Mouse (Mus musculus) embryonic facial prominence, embryonic 14.5 days (tissue): ENCODE data around the gene Rps6kb2. TPM values are rescaled to one million over a fixed set of nuclear protein-coding genes. Genes with fewer than 3 reads are reported as not detected.

ENCODE experiments used
- ATAC-seq: fragments of 200-750 bp; cut with Nextera tagmentation; 2 replicates; pipeline ENCODE4 v1.8.0; 2017; ENCODE audit warnings: low read depth, moderate number of reproducible peaks, moderate TSS enrichment
- DNase-seq: peaks from one replicate; pipeline ENCODE4 v3.0.0-alpha.2; 2015; ENCODE audit warnings: low spot score
- H3K27ac ChIP-seq: fragments of 300-500 bp; sonication (generic); replicated peaks from 2 replicates; pipeline ENCODE4 v1.5.1; 2014; ENCODE audit warnings: low read depth, mild to moderate bottlenecking, low read length, moderate library complexity
- H3K27me3 ChIP-seq: fragments of 300-500 bp; sonication (generic); replicated peaks from 2 replicates; pipeline ENCODE4 v1.6.1; 2014; ENCODE audit warnings: low read length; ENCODE audit not compliant: control insufficient read depth, insufficient read depth
- H3K36me3 ChIP-seq: fragments of 300-500 bp; sonication (generic); 2 replicates; pipeline ENCODE4 v1.6.1; 2014; ENCODE audit warnings: low read length, mixed read lengths; ENCODE audit not compliant: control insufficient read depth, insufficient read depth
- H3K4me1 ChIP-seq: fragments of 300-500 bp; sonication (generic); 2 replicates; pipeline ENCODE4 v1.6.1; 2014; ENCODE audit warnings: antibody characterized with exemption, low read length; ENCODE audit not compliant: control insufficient read depth, insufficient read depth
- H3K4me2 ChIP-seq: fragments of 300-500 bp; sonication (generic); 2 replicates; pipeline ENCODE4 v1.6.1; 2014; ENCODE audit warnings: low read depth, mild to moderate bottlenecking, low read length, moderate library complexity, mixed read lengths
- H3K4me3 ChIP-seq: fragments of 300-500 bp; sonication (generic); 2 replicates; pipeline ENCODE4 v1.5.1; 2014; ENCODE audit warnings: low read depth, mild to moderate bottlenecking, low read length
- H3K9ac ChIP-seq: fragments of 300-500 bp; sonication (generic); 2 replicates; pipeline ENCODE4 v1.6.1; 2014; ENCODE audit warnings: low read depth, mild to moderate bottlenecking, low read length, moderate library complexity, mixed read lengths
- H3K9me3 ChIP-seq: fragments of 300-500 bp; sonication (generic); 2 replicates; pipeline ENCODE4 v1.6.1; 2016; ENCODE audit warnings: low read length; ENCODE audit not compliant: control insufficient read depth
- WGBS: fragments of 180-500 bp; shearing (Covaris S2); extraction: QIAGEN DNeasy Blood & Tissue Kit; methylation state at CpG from one replicate; pipeline ENCODE4 v1.1.7; 2014; 5-methylcytosine and 5-hydroxymethylcytosine counted together
- polyA plus RNA-seq: library from polyadenylated mRNA; unstranded; fragments of >200 nt; fragmentation: Nextera tagmentation; extraction: Ambion mirVana; gene quantifications from 2 replicates; pipeline ENCODE4 v1.2.1, GENCODE M21; 2014

The Rps6kb2 gene
- polyA plus RNA-seq, 1 experiment from 2014 or later = 34.1 TPM

DNA sequence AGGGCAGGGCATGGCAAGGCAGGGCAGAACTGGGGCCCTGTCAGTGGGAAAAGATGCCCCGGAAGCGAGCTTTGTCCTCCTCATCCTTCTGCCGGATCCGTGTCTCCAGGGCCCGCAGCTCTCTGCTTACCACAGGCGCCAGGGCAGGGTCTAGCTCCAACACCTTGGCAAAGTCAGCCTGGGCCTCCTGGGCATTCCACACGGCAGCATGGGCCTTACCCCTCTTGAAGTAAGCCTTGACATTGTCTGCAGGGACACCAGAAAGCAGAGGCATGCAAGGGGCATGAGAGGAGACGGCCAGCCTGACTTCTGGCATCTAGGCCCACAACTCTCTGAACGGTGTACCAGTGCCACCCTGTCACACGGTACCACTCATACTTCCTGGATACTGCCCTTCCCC lies 48.6 kb downstream of the Rps6kb2 start:
- H3K4me1 ChIP-seq = no peaks in the 10 kb centered on the region
- H3K36me3 ChIP-seq = peaks cover 67% of the 10 kb centered on the region
- no peak overlapping the region for H3K27ac ChIP-seq

DNA sequence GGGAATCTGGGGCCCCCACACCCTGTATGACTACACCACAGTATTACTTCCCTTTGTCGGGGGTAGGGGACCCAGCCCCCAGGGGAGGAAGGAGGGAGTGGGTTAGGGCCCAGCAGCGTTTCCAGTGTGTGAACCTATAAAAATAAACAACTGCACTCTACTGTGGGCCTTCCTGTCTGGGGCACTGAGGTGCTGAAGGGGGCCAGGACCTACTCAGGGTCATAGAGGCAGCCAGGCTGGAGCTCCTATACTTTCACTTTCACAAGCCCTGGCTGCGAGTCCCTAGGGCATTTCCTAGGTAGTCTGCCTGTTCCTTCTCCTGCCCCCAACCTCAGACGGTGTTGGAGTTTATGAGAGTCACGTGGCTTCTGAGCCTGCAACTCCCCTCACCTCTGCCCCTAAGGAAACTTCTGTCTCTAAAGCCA lies 49.3 kb downstream of the Rps6kb2 start:
- 56% methylated on average over 5 of the region's 5 CpGs for WGBS
- no peak overlapping the region for H3K9ac ChIP-seq

More for the DNA sequence above, 48.6 kb downstream of the Rps6kb2 start:
- Histone ChIP-seq H3K4me2 (no peak overlapping the region), H3K9me3 (no peaks in the 10 kb centered on the region), H3K27me3 (no peaks in the 10 kb centered on the region), H3K4me3 (no peak overlapping the region), H3K9ac (no peak overlapping the region)
- WGBS = 90% methylated on average over 10 of the region's 10 CpGs
- ATAC-seq (no peak), DNase-seq (no peak)

DNA sequence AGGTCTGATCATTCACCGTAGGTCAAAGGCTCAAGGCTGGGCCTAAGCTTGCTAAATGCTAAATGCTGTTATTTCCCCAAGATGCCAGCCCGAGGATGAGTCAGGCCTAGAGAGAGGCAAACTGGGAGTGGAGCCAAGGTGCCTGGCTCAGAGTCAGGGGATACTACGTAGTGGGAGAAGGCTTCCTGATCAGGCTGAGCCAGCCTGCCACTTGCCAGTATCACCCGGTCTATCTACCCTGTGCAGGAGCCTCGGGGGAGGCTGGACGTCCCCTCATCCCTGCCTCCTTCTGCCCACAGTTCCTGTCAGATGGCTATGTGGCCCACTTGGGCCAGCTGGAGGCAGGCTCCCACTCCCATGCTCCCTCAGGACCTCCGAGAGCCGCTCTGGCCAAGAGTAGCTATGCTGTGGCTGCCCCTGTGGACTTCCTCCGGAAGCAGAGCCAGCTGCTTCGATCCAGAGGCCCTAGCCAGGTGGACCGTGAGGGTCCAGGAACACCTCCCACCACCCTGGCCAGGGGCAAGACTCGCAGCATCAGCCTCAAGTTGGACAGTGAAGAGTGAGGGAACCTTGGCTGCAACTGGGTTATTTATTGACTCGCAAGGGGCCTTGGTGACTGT lies 49.9 kb downstream of the Rps6kb2 start:
- DNase-seq (no peak), ATAC-seq (no peak)
- H3K27ac ChIP-seq = no peak overlapping the region
- no peaks in the 10 kb centered on the region for H3K27me3 ChIP-seq
- peaks cover 60% of the 10 kb centered on the region for H3K36me3 ChIP-seq
- no peaks in the 10 kb centered on the region for H3K4me1 ChIP-seq
- H3K4me3 ChIP-seq = no peak overlapping the region
- H3K9me3 ChIP-seq = no peaks in the 10 kb centered on the region
- H3K4me2 ChIP-seq = no peak overlapping the region
- H3K9ac ChIP-seq = no peak overlapping the region
- WGBS = 74% methylated on average over 13 of the region's 13 CpGs

More for the DNA sequence above, 49.3 kb downstream of the Rps6kb2 start:
- Histone ChIP-seq H3K36me3 (peaks cover 63% of the 10 kb centered on the region), H3K4me1 (no peaks in the 10 kb centered on the region), H3K27ac (no peak overlapping the region), H3K4me2 (no peak overlapping the region), H3K4me3 (no peak overlapping the region), H3K27me3 (no peaks in the 10 kb centered on the region), H3K9me3 (no peaks in the 10 kb centered on the region)
- ATAC-seq = no peak
- DNase-seq = no peak

DNA sequence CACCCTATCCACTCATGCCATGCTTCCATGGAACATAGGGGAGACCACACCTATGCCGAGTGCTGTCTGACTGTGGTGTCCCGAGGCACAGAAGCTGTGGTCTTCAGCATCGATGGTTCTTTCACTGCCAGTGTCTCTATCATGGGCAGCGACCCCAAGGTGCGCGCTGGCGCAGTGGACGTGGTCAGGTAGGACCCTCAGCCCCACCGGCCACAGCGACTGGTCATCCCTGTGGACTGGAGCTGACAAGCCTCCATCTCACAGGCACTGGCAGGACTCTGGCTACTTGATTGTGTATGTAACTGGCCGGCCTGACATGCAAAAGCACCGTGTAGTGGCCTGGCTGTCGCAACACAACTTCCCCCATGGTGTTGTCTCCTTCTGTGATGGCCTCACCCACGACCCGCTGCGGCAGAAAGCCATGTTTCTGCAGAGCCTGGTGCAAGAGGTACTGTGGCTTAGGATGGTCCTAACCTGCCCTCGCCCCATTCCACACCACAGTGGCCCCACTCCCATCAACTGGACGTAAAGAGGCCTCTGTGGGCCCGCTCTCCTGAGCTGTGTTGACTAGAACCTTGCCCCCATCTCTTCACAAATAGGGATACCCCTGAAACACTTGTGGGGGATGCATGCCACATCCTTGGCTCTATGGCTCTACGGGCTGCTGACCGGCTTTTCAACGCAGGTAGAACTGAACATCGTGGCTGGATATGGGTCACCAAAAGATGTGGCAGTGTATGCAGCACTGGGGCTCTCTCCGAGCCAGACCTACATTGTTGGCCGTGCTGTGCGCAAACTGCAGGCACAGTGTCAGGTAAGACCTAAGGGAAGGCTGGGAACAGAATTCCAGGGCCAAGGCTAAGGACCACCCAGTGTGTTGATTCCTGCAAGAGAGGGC lies 50.8 kb downstream of the Rps6kb2 start:
- ATAC-seq (no peak), DNase-seq (no peak)
- 92% methylated on average over 26 of the region's 26 CpGs for WGBS
- no peak overlapping the region for H3K4me3 ChIP-seq
- no peak overlapping the region for H3K9ac ChIP-seq
- H3K36me3 ChIP-seq = peaks cover 50% of the 10 kb centered on the region
- H3K27ac ChIP-seq = no peak overlapping the region
- no peaks in the 10 kb centered on the region for H3K4me1 ChIP-seq
- H3K27me3 ChIP-seq = no peaks in the 10 kb centered on the region
- no peaks in the 10 kb centered on the region for H3K9me3 ChIP-seq
- no peak overlapping the region for H3K4me2 ChIP-seq

DNA sequence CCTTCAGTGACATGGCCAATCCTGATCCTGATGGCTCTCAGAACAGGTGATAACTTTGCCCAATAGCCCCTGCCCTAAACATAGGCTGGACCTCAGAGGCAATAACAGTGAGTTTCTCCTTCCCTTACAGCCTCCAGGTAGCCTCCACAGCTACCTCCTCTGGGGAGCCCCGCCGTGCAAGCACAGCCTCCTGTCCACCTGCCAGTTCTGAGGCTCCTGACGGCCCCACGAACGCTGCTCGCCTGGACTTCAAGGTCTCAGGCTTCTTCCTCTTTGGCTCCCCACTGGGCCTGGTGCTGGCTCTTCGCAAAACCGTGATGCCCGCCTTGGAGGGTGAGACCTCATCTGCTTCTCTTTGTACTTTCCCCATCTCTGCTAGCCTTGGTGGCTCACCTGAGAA lies 54.6 kb downstream of the Rps6kb2 start:
- Histone ChIP-seq H3K4me3 (no peak overlapping the region), H3K36me3 (peaks cover 17% of the 10 kb centered on the region), H3K27ac (no peak overlapping the region), H3K27me3 (no peaks in the 10 kb centered on the region), H3K9ac (no peak overlapping the region), H3K4me1 (no peaks in the 10 kb centered on the region), H3K4me2 (no peak overlapping the region), H3K9me3 (no peaks in the 10 kb centered on the region)
- ATAC-seq (no peak), DNase-seq (no peak)
- 85% methylated on average over 9 of the region's 9 CpGs for WGBS

DNA sequence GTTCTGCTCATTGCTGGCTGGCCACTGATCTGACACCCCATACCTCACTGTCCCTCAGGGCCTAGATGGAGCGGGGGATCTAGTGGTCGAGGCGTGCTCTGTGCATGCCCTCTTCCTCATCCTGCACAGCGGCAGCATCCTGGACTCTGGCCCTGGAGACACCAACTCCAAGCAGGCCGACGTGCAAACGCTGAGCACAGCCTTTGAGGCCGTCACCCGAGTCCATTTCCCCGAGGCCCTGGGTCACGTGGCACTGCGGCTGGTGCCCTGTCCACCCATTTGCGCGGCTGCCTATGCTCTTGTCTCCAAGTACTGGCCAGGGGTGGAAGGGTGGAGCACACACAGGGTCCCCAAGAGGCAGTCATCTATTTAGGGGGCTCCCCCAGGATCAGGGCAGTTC lies 56.5 kb downstream of the Rps6kb2 start:
- Histone ChIP-seq H3K9me3 (no peaks in the 10 kb centered on the region), H3K27me3 (peaks cover 5% of the 10 kb centered on the region), H3K4me3 (no peak overlapping the region), H3K36me3 (peaks cover under 1% of the 10 kb centered on the region), H3K4me2 (no peak overlapping the region), H3K9ac (no peak overlapping the region), H3K4me1 (no peaks in the 10 kb centered on the region), H3K27ac (no peak overlapping the region)
- 84% methylated on average over 14 of the region's 14 CpGs for WGBS
- no peak for DNase-seq
- ATAC-seq = no peak

DNA sequence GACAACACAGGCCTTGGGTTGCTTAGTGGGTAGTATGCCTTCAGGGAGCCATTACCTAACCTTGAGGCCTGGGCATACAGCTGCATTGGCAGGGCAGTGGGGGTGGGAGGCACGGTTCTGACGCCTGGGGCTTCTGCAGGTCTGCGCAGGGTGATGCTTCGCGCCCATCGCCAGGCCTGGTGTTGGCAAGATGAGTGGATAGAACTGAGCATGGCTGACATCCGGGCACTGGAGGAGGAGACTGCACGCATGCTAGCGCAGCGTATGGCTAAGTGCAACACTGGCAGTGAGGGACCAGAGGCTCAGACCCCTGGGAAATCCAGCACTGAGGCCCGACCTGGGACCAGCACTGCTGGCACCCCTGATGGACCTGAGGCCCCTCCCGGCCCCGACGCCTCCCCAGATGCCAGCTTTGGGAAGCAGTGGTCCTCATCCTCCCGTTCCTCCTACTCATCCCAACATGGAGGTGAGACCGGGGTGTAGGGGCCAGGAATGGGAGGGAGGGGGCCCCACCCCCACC lies 58.4 kb downstream of the Rps6kb2 start:
- Histone ChIP-seq H3K36me3 (no peaks in the 10 kb centered on the region), H3K27me3 (peaks cover 24% of the 10 kb centered on the region), H3K9ac (no peak overlapping the region), H3K4me3 (no peak overlapping the region), H3K4me1 (peaks cover 14% of the 10 kb centered on the region), H3K4me2 (no peak overlapping the region), H3K27ac (no peak overlapping the region), H3K9me3 (no peaks in the 10 kb centered on the region)
- DNase-seq (no peak), ATAC-seq (no peak)
- 79% methylated on average over 14 of the region's 16 CpGs for WGBS
